Mouse (Mus musculus): ENCODE data around the gene Sfxn5.

GRCm38 (mm10) chr6:85262865-85263515, 70.2 kb downstream of the Sfxn5 start:
- TF ChIP-seq CTCF (IDR thresholded peaks at IDR 0.05; ENCODE audit: control insufficient read depth, insufficient read depth, low read length) (no peak; the same call in 1 of the 2 replicates), POLR2A (IDR thresholded peaks at IDR 0.05; ENCODE audit: borderline replicate concordance, control insufficient read depth, low read depth, low read length) (no peak)

Measured in bone marrow, adult 2 months (tissue).